41 mouse cellular contexts compared by ENCODE assay signal in the genomic region with DNA sequence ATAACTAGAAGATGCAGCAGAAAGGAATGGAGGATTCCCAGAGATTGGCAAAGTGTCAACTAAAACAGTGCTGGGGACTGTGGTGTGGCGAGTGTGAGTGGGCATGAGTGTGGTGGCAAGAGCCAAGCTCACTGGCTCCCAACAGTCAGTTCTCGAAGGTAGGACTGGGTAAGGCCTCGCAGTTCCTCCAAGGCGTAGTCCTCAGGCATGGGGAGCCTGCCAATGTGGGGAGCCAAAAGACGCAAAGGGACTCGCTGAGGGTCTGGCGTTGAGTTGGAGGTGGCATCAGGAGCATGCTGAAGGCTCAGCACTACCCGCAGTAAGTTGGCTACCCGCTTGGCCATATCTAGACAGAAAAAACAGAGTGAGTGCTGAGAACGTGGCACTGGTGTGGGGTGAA. TPM values are rescaled to one million over a fixed set of nuclear protein-coding genes. Genes with fewer than 3 reads are reported as not detected.
"Had no signal": no experiment of that assay in that cellular context is flagged by ENCODE, and none has a peak within 500 bp of the region (broad histone marks: within the 10 kb centered on the region; RNA-seq: fewer than 3 reads in every experiment).

No protein-coding gene starts in this region.

- H3K4me3 ChIP-seq: heart, embryonic 12.5 days; heart, embryonic 13.5 days; heart, embryonic 15.5 days; hindbrain, embryonic 10.5 days; hindbrain, embryonic 12.5 days; hindbrain, embryonic 13.5 days; hindbrain, embryonic 15.5 days; intestine, embryonic 15.5 days; kidney, embryonic 15.5 days; layer of hippocampus, adult 2 months; left cerebral cortex, adult 2 months had no signal

- H3K9ac ChIP-seq: heart, embryonic 12.5 days; heart, embryonic 13.5 days; heart, embryonic 15.5 days; hindbrain, embryonic 12.5 days; hindbrain, embryonic 13.5 days; hindbrain, embryonic 14.5 days; hindbrain, embryonic 15.5 days; intestine, embryonic 15.5 days; kidney, embryonic 15.5 days had no signal

- H3K9me3 ChIP-seq: heart, embryonic 12.5 days; heart, embryonic 13.5 days; heart, embryonic 15.5 days; hindbrain, embryonic 10.5 days; hindbrain, embryonic 12.5 days; hindbrain, embryonic 13.5 days; hindbrain, embryonic 15.5 days; intestine, embryonic 15.5 days; kidney, embryonic 15.5 days had no signal

- ATAC-seq: hindbrain, embryonic 16.5 days; hindbrain, postnatal 0 days; inflammation-experienced regulatory T-cells, adult 6 months; intestine, embryonic 15.5 days; intestine, embryonic 16.5 days; intestine, postnatal 0 days had no signal

- DNase-seq: heart, postnatal 10 days; heart, postnatal 14 days; heart, postnatal 36 days; heart, postnatal 4 days; kidney, adult 11 months; kidney, adult 18-20 months; kidney, adult 2 months; kidney, adult 8-10 months; kidney, adult 9 months; kidney, postnatal 10 days; kidney, postnatal 14 days; kidney, postnatal 25 days; kidney, postnatal 36 days; kidney, postnatal 4 days; layer of hippocampus, adult 9-11 months; layer of hippocampus, postnatal 36 days had no signal

- H3K27ac ChIP-seq: heart, embryonic 13.5 days; heart, embryonic 15.5 days; hindbrain, embryonic 10.5 days; hindbrain, embryonic 12.5 days; hindbrain, embryonic 13.5 days; hindbrain, embryonic 14.5 days; hindbrain, embryonic 15.5 days; hindbrain, postnatal 0 days; intestine, embryonic 15.5 days; kidney, embryonic 15.5 days; kidney, postnatal 0 days; layer of hippocampus, adult 2 months; left cerebral cortex, adult 2 months had no signal

- H3K4me1 ChIP-seq: heart, embryonic 12.5 days; heart, embryonic 13.5 days; heart, embryonic 15.5 days; hindbrain, embryonic 10.5 days; hindbrain, embryonic 12.5 days; hindbrain, embryonic 13.5 days; hindbrain, embryonic 15.5 days; intestine, embryonic 15.5 days; kidney, embryonic 15.5 days had no signal

- H3K27me3 ChIP-seq: heart, embryonic 12.5 days; heart, embryonic 13.5 days; heart, embryonic 15.5 days; hindbrain, embryonic 12.5 days; hindbrain, embryonic 13.5 days; hindbrain, embryonic 15.5 days; intestine, embryonic 15.5 days; kidney, embryonic 15.5 days had no signal

- H3K4me2 ChIP-seq: heart, embryonic 12.5 days; heart, embryonic 13.5 days; heart, embryonic 15.5 days; hindbrain, embryonic 12.5 days; hindbrain, embryonic 13.5 days; hindbrain, embryonic 14.5 days; hindbrain, embryonic 15.5 days; intestine, embryonic 15.5 days; kidney, embryonic 15.5 days had no signal

RNA-seq across cellular contexts. Expression of gene Chrna10, which starts 3.7 kb away (rescaled TPM):
- polyA plus RNA-seq: heart, embryonic 12.5 days; heart, embryonic 14.5 days; hindbrain, embryonic 10.5 days; hindbrain, embryonic 11.5 days; hindbrain, embryonic 12.5 days; hindbrain, embryonic 13.5 days; hindbrain, embryonic 15.5 days; hindbrain, embryonic 16.5 days; inflammation-experienced regulatory T-cells, adult 6 months; intestine, embryonic 14.5 days; intestine, postnatal 0 days; kidney, adult 2 months; kidney, embryonic 14.5 days; kidney, embryonic 15.5 days; kidney, embryonic 16.5 days; kidney, postnatal 0 days had no signal

RNA-seq across cellular contexts. Expression of gene Art1, which starts 18.8 kb away (rescaled TPM):
- polyA plus RNA-seq: inflammation-experienced regulatory T-cells, adult 6 months; intestine, postnatal 0 days had no signal

RNA-seq across cellular contexts. Expression of gene Trpc2, which starts 37.4 kb away (rescaled TPM):
- polyA plus RNA-seq: heart, embryonic 13.5 days; heart, embryonic 14.5 days; heart, embryonic 15.5 days; heart, postnatal 0 days; hindbrain, embryonic 10.5 days; hindbrain, embryonic 14.5 days; hindbrain, embryonic 15.5 days; hindbrain, embryonic 16.5 days; intestine, embryonic 14.5 days; intestine, embryonic 15.5 days; intestine, embryonic 16.5 days; kidney, adult 2 months; kidney, embryonic 14.5 days; kidney, embryonic 15.5 days; kidney, postnatal 0 days; large intestine, adult 2 months had no signal

RNA-seq across cellular contexts. Expression of gene Xntrpc, which starts 54.8 kb away (rescaled TPM):
- polyA plus RNA-seq: intestine, postnatal 0 days had no signal
